Mouse (Mus musculus): ENCODE measurements around the gene Fzd5. TPM values are rescaled to one million over a fixed set of nuclear protein-coding genes. Genes with fewer than 3 reads are reported as not detected.

The Fzd5 gene
- polyA plus RNA-seq, 1 experiment = 0.98 TPM

GRCm38 (mm10) chr1:64732161-64732560, 5.4 kb downstream of the Fzd5 start:
- no peak overlapping the region for H3K27ac ChIP-seq (ENCODE audit: insufficient read depth, low read length)
- H3K27me3 ChIP-seq (ENCODE audit: control insufficient read depth, insufficient read depth, low read length) = peaks cover 2% of the 10 kb centered on the region; the same call in 1 of the 2 replicates
- WGBS = 84% methylated on average over 10 of the region's 10 CpGs
- DNase-seq = no peak
- TF ChIP-seq CTCF (IDR thresholded peaks at IDR 0.05; ENCODE audit: borderline replicate concordance, insufficient read depth, low read depth, low read length) (no peak), POLR2A (IDR thresholded peaks at IDR 0.05; ENCODE audit: borderline replicate concordance, insufficient read depth, low read length) (no peak)
- H3K4me3 ChIP-seq (replicated peaks; ENCODE audit: insufficient read depth, low read depth, low read length) = no peak overlapping the region
- H3K4me1 ChIP-seq (ENCODE audit: control insufficient read depth, insufficient read depth, low read length) = peaks cover 10% of the 10 kb centered on the region

- no peak overlapping the region for H3K27ac ChIP-seq (ENCODE audit: insufficient read depth, low read length)
- H3K4me3 ChIP-seq (replicated peaks; ENCODE audit: insufficient read depth, low read depth, low read length) = no peak overlapping the region
- no peaks in the 10 kb centered on the region for H3K27me3 ChIP-seq (ENCODE audit: control insufficient read depth, insufficient read depth, low read length)
- no peak for TF ChIP-seq POLR2A (IDR thresholded peaks at IDR 0.05; ENCODE audit: borderline replicate concordance, insufficient read depth, low read length)
- no peak for TF ChIP-seq CTCF (IDR thresholded peaks at IDR 0.05; ENCODE audit: borderline replicate concordance, insufficient read depth, low read depth, low read length)
- WGBS = 82% methylated on average over 16 of the region's 16 CpGs
- no peak for DNase-seq
- H3K4me1 ChIP-seq (ENCODE audit: control insufficient read depth, insufficient read depth, low read length) = peaks cover 10% of the 10 kb centered on the region
Observed at GRCm38 (mm10) chr1:64731341-64732020, 6.1 kb downstream of the Fzd5 start.

GRCm38 (mm10) chr1:64730046-64730445, 7.5 kb downstream of the Fzd5 start:
- 62% methylated on average over 4 of the region's 4 CpGs for WGBS
- Histone ChIP-seq H3K4me1 (ENCODE audit: control insufficient read depth, insufficient read depth, low read length) (peaks cover 2% of the 10 kb centered on the region; the same call in 1 of the 2 replicates), H3K27me3 (ENCODE audit: control insufficient read depth, insufficient read depth, low read length) (no peaks in the 10 kb centered on the region), H3K4me3 (replicated peaks; ENCODE audit: insufficient read depth, low read depth, low read length) (no peak overlapping the region), H3K27ac (ENCODE audit: insufficient read depth, low read length) (no peak overlapping the region)
- no peak for DNase-seq
- TF ChIP-seq CTCF (IDR thresholded peaks at IDR 0.05; ENCODE audit: borderline replicate concordance, insufficient read depth, low read depth, low read length) (no peak), POLR2A (IDR thresholded peaks at IDR 0.05; ENCODE audit: borderline replicate concordance, insufficient read depth, low read length) (no peak)

- no peak overlapping the region for H3K27ac ChIP-seq (ENCODE audit: insufficient read depth, low read length)
- no peaks in the 10 kb centered on the region for H3K27me3 ChIP-seq (ENCODE audit: control insufficient read depth, insufficient read depth, low read length)
- DNase-seq = no peak
- no peak overlapping the region for H3K4me3 ChIP-seq (replicated peaks; ENCODE audit: insufficient read depth, low read depth, low read length)
- H3K4me1 ChIP-seq (ENCODE audit: control insufficient read depth, insufficient read depth, low read length) = no peaks in the 10 kb centered on the region
- WGBS = 79% methylated on average over 10 of the region's 10 CpGs
- TF ChIP-seq POLR2A (IDR thresholded peaks at IDR 0.05; ENCODE audit: borderline replicate concordance, insufficient read depth, low read length) (no peak), CTCF (IDR thresholded peaks at IDR 0.05; ENCODE audit: borderline replicate concordance, insufficient read depth, low read depth, low read length) (no peak)
Observed at GRCm38 (mm10) chr1:64721034-64721587, 16.4 kb downstream of the Fzd5 start.

GRCm38 (mm10) chr1:64717504-64717903, 20.0 kb downstream of the Fzd5 start:
- no peak overlapping the region for H3K27ac ChIP-seq (ENCODE audit: insufficient read depth, low read length)
- H3K4me3 ChIP-seq (replicated peaks; ENCODE audit: insufficient read depth, low read depth, low read length) = no peak overlapping the region
- peak; percentile 54 to 56 for DNase-seq
- TF ChIP-seq CTCF (IDR thresholded peaks at IDR 0.05; ENCODE audit: borderline replicate concordance, insufficient read depth, low read depth, low read length) = peak; percentile 85
- no peak for TF ChIP-seq POLR2A (IDR thresholded peaks at IDR 0.05; ENCODE audit: borderline replicate concordance, insufficient read depth, low read length)
- no peaks in the 10 kb centered on the region for H3K4me1 ChIP-seq (ENCODE audit: control insufficient read depth, insufficient read depth, low read length)
- no peaks in the 10 kb centered on the region for H3K27me3 ChIP-seq (ENCODE audit: control insufficient read depth, insufficient read depth, low read length)

GRCm38 (mm10) chr1:64716589-64717304, 20.8 kb downstream of the Fzd5 start:
- WGBS = 80% methylated on average over 7 of the region's 7 CpGs
- TF ChIP-seq CTCF (IDR thresholded peaks at IDR 0.05; ENCODE audit: borderline replicate concordance, insufficient read depth, low read depth, low read length) = no peak
- no peak for TF ChIP-seq POLR2A (IDR thresholded peaks at IDR 0.05; ENCODE audit: borderline replicate concordance, insufficient read depth, low read length)
- no peaks in the 10 kb centered on the region for H3K4me1 ChIP-seq (ENCODE audit: control insufficient read depth, insufficient read depth, low read length)

GRCm38 (mm10) chr1:64715458-64715857, 22.1 kb downstream of the Fzd5 start:
- H3K4me1 ChIP-seq (ENCODE audit: control insufficient read depth, insufficient read depth, low read length) = no peaks in the 10 kb centered on the region
- 86% methylated on average over 2 of the region's 2 CpGs for WGBS
- no peak for DNase-seq
- H3K4me3 ChIP-seq (replicated peaks; ENCODE audit: insufficient read depth, low read depth, low read length) = no peak overlapping the region
- TF ChIP-seq POLR2A (IDR thresholded peaks at IDR 0.05; ENCODE audit: borderline replicate concordance, insufficient read depth, low read length) (no peak), CTCF (IDR thresholded peaks at IDR 0.05; ENCODE audit: borderline replicate concordance, insufficient read depth, low read depth, low read length) (no peak)
- no peaks in the 10 kb centered on the region for H3K27me3 ChIP-seq (ENCODE audit: control insufficient read depth, insufficient read depth, low read length)
- no peak overlapping the region for H3K27ac ChIP-seq (ENCODE audit: insufficient read depth, low read length)

More at GRCm38 (mm10) chr1:64716589-64717304, 20.8 kb downstream of the Fzd5 start:
- no peak overlapping the region for H3K4me3 ChIP-seq (replicated peaks; ENCODE audit: insufficient read depth, low read depth, low read length)
- DNase-seq = no peak
- no peak overlapping the region for H3K27ac ChIP-seq (ENCODE audit: insufficient read depth, low read length)
- no peaks in the 10 kb centered on the region for H3K27me3 ChIP-seq (ENCODE audit: control insufficient read depth, insufficient read depth, low read length)

Data from cerebellum, adult 2 months (tissue).